Mouse (Mus musculus): ENCODE measurements at regions not wholly inside any gene's neighbourhood (a gene's known extent, or its start where the extent isn't known, plus 50 kb on each side); places are given as distances from the start of the nearest gene placed in this dataset.

DNA sequence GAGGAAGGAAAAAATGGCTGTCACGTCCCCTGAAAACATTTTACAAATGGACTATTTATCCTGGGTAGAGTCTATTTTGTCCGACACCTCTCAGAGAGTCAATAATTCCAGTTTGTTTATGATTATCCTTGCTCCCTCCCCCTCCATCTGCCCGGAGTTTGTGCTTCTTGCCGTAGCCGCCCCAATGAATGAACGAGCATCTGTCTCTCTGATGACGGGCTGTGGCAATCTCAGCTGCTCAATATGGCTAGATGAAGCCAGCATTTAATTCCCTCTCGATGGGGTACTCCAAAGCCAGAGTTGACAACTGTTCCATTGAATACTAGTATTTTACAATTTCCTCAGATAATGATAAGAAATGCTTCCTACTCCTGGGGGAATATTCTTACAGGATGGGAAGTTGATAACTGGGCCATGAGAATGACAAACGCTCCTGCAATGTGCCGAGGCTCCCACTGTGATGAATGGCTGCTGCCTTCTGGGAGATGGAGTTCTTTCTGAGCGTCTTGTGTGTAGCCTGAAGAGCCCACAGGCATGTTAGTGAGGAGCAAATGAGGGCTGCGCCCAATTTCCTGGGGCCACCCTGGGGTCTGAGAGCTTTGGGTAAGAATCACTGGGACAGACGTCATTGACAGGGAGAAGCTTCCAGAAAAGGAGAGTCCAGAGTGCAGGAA, 128.6 kb upstream of the Fstl4 start:
- no peak for DNase-seq

DNA sequence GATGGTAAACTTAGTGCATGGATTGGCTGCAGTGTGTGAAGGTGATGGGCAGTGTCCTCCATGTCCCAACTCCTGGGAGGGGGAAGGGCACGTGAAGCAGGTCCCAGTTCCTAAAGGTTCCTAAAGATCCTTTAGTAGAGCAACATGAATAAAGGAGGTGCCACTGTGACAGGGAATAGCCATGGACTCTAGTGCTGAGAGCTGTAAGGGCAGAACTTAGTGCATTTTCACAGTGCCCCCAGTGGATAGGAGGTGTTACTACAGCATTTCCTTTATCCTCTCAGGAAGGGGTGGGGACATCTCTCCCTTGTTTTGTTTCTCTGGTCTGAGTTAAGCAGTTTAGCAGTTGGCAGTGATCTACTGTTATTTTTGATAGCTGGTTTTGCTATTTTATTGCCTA, 125.5 kb upstream of the Fstl4 start:
- DNase-seq = no peak

DNA sequence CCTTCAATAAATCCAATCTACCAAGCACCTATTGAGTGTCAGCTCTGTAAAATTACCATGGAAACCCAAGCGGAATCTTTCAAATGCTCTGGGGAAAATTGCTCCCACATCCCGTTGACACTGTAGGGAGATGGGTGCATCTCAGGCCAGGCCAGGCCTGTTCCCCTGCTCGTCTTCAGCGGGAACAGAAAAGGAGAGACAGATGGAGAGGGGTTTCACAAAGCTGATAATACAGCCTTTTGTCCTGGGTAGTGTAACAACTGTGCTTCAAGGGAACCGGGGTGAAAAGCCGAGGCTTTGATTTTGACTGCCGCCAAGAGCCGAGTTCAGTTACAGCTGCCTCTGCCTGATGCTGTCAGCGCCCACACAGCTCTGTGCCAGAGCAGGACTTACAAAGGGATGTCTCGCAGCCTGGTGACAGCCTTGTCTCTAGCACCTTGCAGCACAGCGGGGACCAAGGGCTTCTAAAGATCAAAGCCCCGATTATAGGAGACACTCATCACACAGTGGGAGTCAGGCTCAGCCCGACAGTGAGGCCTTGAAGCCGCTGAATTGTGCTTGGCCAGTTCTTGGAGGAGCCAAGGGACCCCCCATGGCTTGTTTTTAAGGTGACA, 122.6 kb upstream of the Fstl4 start:
- no peak for DNase-seq

DNA sequence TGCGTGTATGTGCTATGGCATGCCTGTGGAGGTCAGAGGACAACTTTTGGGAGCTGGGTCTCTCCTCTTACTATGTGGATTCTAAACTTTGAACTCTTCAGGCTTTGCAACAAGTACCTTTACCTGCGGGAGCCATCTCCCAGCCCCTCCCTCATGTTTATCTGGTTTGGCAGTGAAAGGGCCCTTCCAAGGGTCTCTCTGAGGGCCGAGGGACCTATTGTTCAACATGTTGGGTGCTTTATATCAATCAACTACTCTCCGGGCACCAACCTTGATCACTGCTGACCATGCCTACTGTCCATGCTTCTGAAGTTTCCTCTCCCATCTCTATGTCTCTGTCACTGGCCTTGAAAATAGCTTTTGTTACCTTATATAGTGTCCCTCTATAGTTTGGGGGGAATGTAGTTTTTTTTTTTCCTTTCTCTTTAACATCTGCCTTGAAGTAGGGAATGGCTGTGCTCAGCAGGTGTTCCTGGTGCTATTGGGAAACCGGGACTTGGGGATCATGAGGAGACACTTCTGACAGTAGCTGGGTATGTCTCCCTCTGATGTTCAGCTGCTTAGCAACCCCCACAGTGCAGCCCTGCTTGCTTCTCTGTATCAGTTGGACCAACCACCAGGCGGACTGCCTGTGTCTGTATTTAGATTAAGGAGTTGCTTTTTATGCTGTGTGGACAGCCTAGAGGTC, 120.2 kb upstream of the Fstl4 start:
- no peak for DNase-seq

DNA sequence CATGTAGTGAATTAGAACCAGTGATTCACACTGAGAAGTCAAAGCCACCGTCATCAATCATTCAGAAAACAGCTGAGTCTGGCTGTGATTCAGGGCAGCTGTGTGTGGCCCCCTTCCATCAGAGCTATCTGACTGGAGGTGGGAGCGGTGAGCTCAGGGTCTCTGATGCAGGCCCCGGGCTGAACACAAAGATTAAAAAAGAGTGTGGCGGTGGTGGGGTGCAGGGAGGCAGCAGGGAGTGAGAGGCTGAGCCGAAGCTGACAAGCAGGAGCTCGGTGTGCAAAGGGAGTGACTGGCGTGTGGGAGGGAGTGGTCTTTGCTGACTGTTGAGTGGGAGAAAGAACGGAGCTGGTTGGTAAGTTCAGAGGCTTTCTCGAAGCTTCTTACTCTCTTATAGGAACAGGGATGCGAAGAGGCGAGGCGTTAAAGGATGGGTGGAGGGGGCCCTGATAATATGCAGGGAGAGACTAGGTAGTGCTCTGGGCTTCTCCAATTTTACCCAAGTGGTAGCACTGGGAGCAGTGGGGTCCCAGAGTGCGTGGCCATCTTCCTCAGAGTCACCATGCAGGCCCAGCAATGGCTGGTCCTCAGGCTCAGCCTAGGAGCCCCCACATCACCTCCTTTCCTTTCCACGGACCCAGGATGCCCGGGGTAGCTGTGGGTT, 116.1 kb upstream of the Fstl4 start:
- DNase-seq = no peak

DNA sequence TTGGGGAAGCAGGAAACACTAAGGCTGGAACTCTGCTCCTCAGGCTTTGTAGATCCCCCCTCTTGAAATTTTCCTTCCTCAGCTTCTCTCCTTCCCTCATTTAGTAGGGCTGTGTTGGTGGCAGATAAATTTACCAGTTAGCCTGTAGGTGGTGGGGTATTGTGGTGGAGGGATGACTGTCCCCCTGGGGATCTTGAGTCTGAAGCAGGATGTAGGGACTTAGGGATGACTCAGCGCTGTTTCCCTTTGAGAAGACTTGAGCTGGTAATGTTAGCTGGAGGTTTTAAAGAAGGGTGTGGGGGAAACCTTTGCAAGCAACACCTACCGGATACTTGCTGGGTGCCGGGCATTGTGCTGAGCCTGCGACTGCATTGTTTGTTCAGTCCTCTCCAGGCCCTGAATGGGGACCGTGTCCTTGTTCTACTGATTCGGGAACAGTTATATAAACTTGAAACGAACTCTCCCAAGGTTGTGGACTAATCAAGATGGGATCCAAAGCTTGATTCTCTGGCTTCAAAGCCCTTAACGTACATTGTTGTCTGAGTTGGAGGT, 115.5 kb upstream of the Fstl4 start:
- DNase-seq = no peak

DNA sequence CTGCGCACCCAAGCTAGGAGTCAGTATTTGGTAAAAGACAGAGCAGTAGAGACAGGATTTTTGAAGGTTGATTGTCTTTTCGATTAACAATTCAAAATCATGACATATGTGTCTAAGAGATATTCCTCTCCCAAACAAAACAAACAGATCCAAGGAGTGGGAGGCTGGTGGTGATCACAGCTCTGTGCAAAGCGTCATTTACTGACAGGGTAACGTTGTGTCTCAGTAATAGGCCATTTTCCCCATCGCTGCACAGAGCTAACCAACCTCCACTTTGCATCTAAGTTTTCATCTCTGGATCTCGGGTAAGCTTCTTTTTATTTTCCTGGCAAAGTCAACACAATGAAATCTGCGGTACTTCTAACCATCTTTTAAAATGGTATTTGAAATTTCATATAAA, 109.8 kb upstream of the Fstl4 start:
- no peak for DNase-seq

DNA sequence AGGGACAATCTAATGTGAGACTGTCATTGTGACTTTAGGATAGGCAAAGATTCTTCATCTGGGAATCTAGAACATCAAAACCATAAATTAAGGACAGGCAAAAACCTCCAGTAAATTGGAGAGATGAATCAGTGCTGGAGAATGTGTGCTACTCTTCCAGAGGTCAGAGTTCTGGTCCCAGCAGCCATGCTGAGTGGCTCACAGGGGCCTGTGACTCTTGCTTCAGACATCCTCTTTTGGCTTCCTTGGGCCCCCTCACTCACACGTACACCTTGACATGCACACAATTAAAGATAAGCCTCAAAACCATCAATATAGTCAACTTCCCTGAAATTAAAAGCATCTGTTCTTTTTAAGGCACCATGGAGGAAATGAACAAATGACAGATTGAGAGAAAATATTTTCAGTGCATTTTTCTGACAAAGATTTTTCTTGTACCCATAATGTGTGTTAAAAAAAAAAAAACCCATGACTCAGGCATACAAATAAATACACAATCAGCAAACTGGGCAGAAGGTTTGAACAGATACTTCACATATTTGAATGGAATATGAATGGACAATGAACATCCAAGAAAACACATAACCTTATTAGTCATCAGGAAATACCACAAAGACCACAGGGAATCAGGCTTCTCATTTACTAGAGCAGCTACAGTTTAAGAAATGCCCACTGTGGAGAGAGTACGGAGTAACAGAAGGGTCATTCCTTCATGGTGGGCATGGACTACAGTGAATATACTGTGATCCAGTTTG, 108.5 kb upstream of the Fstl4 start:
- no peak for DNase-seq

DNA sequence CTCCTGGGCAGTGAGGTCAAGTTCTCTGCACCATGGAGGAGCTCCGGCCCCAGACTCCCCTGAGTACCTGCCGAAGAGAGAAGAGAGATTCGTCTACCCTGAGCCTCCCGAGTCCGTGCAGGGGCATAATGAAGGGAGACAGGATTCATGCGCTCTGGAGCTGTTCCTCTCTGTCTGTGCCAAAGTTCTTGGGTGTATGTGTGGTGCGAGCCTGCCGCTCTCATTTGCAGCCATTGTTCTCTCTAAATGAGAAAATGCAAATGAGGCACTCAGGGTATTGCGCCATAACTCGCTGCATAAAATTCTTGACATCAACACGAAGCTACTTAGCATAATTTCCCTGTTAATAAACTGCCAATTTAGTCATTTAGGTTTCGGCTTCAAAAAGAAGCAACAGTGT, 103.2 kb upstream of the Fstl4 start:
- no peak for DNase-seq

DNA sequence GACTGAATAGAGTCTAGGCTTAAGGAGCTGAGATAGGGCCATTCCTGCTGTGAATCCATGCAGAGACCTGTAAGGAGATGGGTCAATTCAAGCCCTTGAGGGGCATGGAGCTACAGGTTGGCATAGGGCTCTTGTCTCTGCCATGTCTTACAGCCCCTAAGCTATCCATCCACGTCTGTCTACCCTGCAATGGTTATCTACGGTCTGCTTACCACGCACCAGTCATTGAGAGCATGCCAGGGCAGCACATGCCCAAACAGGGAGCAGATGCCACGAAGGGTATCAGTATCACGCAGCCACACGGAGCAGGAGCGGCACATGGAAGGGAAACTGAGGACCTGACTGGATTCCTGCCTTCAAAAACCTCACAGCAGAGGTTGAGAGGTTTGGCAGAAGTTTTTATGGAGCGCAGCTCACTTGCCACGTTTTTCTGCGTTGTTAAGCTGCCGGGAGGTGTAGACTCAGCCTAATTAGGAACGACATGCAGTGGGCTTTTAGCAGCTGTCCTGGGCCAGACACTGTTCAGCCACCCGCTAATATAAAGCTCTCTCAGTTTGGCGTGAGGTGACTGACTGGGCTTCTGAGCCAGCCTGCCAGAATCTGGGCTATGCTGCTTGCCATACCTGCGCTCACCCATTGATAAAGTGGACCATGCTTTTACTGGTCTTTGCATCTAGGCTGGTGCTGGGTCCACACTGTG, 102.4 kb upstream of the Fstl4 start:
- no peak for DNase-seq

DNA sequence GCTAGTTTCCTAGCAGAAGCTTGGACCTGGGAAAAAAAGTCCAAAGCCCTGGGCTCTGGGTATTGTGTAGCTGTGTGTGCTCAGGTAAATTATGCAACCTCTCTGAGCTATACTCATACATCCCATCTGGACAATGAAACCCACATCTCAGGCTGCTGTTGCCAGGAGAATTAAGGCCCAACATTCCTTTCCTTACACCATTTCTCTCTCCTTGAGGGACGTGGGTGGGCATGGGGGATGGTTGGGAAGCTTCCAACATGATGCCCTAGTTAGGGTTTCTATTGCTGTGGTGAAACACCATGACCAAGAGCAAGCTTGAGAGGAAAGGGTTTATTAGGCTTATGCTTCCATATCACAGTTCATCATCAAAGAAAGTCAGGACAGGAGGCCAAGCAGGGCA, 99.1 kb upstream of the Fstl4 start:
- DNase-seq = no peak

DNA sequence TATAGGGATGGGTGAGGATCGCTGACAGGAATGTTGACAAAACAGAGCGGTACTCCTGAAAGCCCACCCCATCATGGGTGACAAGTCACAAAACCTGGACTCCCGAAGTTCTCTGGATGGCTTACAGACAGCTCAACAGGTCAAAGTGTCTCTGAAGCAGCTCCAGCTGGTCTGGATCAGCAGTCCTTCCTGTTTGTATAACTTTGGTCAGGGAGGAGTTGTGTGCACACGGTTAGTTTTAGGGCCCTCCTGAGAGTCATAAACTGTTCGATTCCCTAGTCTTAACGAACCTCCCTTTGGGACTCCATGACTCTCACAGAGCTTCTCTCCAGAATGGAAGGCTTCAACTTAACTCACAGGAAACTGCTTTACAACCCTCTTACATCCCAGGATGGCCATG, 89.4 kb upstream of the Fstl4 start:
- no peak for DNase-seq

DNA sequence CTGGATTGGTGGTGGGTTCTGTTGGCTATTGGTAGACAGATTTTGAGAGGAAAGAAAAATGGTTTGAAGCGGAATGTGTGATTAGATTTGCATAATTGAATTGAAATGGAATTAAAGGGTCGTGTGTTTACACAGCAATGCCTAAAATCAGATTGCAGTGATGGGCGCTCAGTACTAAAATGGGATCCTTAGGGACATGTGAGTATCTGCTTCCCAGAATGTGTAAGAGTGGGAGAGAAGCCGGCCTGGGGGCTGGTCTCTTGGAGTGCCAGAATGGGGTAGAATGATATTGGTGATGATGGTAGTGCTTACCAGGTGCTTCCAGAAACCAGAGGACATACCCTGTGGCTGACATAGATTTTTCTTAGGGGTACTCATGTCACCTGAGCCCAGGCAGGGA, 86.2 kb upstream of the Fstl4 start:
- DNase-seq = no peak

DNA sequence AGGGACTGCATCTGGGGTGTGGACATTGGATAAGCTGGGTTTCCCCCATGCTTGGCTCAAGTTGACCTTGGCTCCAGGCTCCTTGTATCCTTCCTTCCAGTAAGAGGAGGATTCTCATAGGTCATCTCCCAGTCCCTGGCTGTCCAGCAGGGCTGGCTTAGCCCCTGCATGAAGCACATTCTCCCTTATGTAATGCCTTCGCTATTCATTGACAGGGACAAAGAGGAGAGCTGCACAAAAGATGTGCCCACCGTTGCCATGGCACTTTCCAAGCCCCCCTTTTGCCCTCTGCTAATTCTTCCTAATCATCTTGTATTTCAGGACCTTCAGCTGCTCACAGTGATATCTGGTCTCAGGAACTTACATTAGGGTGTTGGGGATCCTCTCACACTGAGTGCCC, 79.0 kb upstream of the Fstl4 start:
- no peak for DNase-seq

DNA sequence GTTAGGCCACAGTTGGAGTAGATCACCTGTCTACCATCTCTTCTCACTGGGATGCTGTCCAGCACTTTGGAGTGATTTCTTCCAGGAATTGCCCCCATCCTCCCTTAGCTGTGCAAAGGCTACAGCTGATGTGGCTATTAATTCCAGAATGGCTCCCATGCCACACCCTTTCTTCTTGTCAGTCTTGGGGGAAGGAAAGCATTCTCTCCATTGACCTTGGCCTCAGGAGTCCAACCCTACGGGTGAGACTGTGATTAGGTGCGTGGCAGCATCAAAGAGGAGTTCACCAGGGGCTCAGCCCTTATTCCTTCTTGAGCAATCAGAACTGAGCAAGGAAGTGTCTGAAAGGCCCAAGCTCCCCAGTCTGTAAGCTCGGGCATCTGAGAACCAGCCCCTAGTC, 71.7 kb upstream of the Fstl4 start:
- no peak for DNase-seq

DNA sequence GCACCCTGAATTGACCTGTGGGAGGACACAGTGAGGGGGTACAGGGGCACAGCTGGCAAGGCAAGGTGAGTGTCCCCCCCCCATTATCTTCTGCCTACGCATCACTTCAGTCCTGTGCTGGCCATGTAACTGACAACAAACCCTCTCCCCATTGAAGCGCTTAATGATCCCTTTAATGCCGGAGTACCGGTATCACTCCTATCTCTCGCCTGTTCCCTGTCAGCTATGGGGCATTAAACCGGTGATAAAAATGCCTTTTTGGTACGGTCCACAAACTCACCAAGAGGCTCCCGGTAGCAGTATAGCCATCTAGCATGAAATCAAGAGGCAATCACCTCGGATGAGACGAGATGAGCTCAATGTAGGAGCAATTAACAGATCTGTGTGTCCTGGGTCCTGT, 62.8 kb upstream of the Fstl4 start:
- no peak for DNase-seq

DNA sequence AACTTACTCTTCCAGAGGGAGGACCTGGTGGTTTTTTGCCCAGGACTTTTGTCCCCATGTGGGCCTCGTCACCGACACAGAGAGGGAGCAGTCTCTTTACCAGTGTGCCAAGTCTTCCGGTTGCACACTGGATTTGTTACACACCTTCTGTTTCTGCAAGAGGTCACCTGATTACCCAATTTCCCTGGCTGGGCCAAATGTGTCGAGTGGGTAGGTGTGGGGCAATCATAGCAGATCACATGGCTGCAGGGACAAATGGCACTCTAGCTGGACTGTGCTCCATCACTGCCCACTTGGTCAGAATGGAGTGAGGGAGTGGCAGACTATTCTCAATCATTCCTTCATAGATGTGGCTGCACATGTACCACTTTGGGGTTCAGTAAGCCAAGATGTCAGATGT, 61.0 kb upstream of the Fstl4 start:
- DNase-seq = no peak
